Mouse (Mus musculus): ENCODE measurements around the gene Myl10.
A peak's percentile ranks its signal among the peaks of the same experiment; 100 is the strongest.
"Not testable (repeated sequence)": the region's sequence is repeated elsewhere in the genome, so short reads cannot be mapped to it uniquely, and the experiment has no call there.

The Myl10 gene

GRCm38 (mm10) chr5:136706803-136707202 lies 13.9 kb downstream of the Myl10 start:
- DNase-seq: peak; percentile 48

- DNase-seq: no peak
These were observed 15.2 kb downstream of the Myl10 start for GRCm38 (mm10) chr5:136708116-136708515.

GRCm38 (mm10) chr5:136710742-136711141 lies 17.8 kb downstream of the Myl10 start:
- no peak for DNase-seq

- DNase-seq: peak; percentile 43
These were observed 21.4 kb downstream of the Myl10 start for GRCm38 (mm10) chr5:136714232-136714875.

GRCm38 (mm10) chr5:136714879-136715278 lies 21.9 kb downstream of the Myl10 start:
- peak; percentile 32 for DNase-seq

DNA sequence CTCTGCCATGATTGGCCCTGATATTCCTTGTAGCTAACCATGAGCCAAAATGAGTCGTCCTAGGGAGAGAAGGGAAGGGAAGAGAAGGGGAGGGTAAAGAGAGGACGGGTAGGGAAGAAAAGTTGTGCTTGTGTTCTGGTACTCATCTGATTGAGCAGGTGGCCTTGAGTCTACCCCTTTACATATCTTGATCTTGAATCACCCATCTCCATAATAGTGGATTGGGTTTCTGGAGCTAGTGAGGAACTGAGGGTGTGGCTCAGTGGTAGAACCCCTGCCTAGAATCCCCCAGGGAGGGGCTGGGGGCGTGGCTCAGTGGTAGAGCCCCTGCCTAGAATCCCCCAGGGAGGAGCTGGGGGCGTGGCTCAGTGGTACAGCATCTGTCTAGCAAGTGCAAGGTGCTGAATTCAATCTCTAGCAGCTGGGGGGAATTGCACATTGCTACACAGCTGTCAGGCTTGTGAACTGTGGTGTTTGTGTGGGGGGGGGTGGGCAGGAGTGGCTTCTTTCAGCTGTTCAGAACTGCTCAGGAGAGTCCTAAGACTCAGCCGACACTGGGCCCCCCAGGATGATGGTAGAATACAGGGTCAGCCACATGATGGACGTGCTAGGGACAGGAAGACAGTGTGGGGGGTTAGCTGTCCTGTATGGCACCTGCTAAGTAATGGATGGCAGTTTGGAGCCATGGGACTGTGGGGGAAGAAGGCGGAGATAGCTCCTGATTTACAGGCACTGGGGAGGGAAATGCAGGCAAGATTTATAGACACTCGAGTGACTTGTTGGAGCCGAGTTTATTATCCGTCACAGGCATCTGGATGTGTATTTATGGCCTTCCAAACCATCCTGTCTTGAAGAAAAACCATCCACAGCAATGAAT lies 24.0 kb downstream of the Myl10 start:
- DNase-seq: no peak

- DNase-seq: no peak
These were observed 24.6 kb downstream of the Myl10 start for GRCm38 (mm10) chr5:136717573-136717854.

- no peak for DNase-seq
These were observed 25.7 kb downstream of the Myl10 start for GRCm38 (mm10) chr5:136718656-136719055.

DNA sequence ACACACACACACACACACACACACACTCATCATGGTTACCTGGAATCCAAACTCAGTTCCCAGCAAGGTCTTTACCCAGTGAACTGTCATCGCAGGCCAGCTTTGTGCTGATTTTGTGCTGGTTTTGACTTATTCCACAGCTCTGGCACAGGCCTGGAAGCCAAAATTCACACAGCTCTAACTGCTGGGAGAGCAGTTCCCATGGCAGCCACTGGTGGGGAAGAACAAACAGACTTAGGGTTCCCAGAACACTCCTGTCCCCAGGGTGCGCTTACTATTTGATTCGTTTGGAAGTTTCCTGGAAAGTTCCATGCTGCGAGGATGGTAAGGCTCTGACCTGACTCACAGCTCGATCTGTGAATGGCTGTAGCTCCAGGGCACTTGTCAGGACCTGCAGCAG lies 28.6 kb downstream of the Myl10 start:
- no peak for DNase-seq

DNA sequence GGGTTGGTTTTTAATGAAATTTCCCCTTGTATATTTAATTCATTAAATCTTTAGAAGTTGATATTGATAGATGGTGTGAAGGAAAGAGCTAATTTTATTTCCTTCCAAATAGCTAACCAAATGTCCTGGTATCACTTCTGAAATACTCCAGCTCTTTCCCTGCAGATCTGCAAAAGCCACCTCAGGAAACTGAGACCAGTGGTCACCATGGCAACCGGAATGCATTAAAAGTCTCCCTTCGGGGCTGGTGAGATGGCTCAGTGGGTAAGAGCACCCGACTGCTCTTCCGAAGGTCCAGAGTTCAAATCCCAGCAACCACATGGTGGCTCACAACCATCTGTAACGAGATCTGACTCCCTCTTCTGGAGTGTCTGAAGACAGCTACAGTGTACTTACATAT lies 33.3 kb downstream of the Myl10 start:
- not testable (repeated sequence) for DNase-seq

DNA sequence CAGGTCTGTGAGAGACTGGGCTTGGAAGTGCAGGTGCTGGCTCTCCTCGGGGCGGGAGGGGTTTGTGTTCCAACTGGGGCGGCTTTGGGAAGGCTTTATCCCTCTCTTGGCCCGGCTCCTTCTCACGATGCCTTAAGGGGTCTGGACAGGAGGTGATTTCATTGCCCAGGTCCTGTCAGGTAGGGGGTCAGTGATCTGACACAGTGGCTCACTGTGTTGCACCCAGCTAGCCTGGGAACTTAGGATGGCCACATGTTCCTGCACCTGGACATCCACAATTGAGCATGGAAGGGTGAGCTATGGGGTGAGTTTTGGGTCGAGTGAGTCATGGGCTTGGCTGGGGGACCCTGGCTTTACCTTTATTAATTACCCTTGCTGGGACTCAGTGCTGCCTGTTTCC lies 46.0 kb downstream of the Myl10 start:
- DNase-seq: no peak

DNA sequence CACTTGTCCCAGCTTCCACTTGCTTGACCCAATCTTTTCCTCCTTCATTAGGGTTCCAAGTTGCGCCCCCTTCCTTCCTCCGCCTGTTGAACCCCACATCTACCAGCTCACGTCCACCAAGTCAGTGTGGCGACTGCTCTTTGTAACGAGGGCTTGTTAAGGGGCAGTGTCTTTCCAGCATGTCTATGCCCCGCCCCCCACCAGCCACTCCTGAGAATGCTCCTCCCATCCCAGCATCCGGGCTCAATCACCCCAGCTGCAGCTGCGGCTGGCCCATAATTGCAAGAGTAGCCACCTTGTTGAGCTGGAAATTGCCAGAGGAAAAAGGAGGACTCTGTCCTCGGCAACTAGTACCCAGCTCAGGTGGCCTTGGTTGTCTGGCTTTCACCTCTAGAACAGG lies 53.6 kb downstream of the Myl10 start:
- no peak for DNase-seq

Measured in cerebellum, adult 8-10 months (tissue).